Mouse (Mus musculus) G1E (cell line): ENCODE data around the gene Olfr1044. TPM values are rescaled to one million over a fixed set of nuclear protein-coding genes. Genes with fewer than 3 reads are reported as not detected.
"Not testable (repeated sequence)": the region's sequence is repeated elsewhere in the genome, so short reads cannot be mapped to it uniquely, and the experiment has no call there.

Experiments used
- ATAC-seq: 2 replicates; pipeline ENCODE4 v1.8.0; 2016; ENCODE audit warnings: mild to moderate bottlenecking; ENCODE audit not compliant: insufficient number of reproducible peaks, poor library complexity, low FRiP score, severe bottlenecking; ENCODE audit errors: extremely low read depth
- DNase-seq: peaks from one replicate; pipeline ENCODE4 v3.0.0; 2012; ENCODE audit warnings: low spot score
- H3K27me3 ChIP-seq: 2 replicates; pipeline ENCODE4 v1.6.1; 2012; ENCODE audit warnings: mild to moderate bottlenecking, low read length, inconsistent platforms; ENCODE audit not compliant: insufficient read depth
- H3K36me3 ChIP-seq: replicated peaks from 2 replicates; pipeline ENCODE3; 2012; ENCODE audit warnings: mild to moderate bottlenecking, inconsistent platforms
- H3K4me1 ChIP-seq: 2 replicates; pipeline ENCODE4 v1.6.1; 2012; ENCODE audit warnings: low read depth, low read length, inconsistent platforms, mixed read lengths; ENCODE audit not compliant: insufficient read depth
- H3K4me3 ChIP-seq: 2 replicates; pipeline ENCODE4 v1.5.1; 2012; ENCODE audit warnings: low read depth, mild to moderate bottlenecking, inconsistent platforms, low read length, moderate library complexity, mixed read lengths
- H3K9me3 ChIP-seq: replicated peaks from 2 replicates; pipeline ENCODE4 v1.6.1; 2012; ENCODE audit warnings: inconsistent platforms
- CTCF ChIP-seq: IDR thresholded peaks from 2 replicates; pipeline ENCODE4 v1.5.1; 2012; ENCODE audit warnings: low read depth, low read length, inconsistent platforms, mixed read lengths
- GATA1 ChIP-seq: IDR thresholded peaks from 2 replicates; pipeline ENCODE4 v1.6.1; 2012; ENCODE audit warnings: borderline replicate concordance, low read length, inconsistent platforms, mixed read lengths
- GATA2 ChIP-seq: IDR thresholded peaks from 2 replicates; pipeline ENCODE4 v1.6.1; 2012; ENCODE audit warnings: low read depth, low read length, inconsistent platforms, borderline replicate concordance
- POLR2AphosphoS5 ChIP-seq: IDR thresholded peaks from 2 replicates; pipeline ENCODE4 v1.6.1; 2012; ENCODE audit warnings: low read depth, low read length, inconsistent platforms; ENCODE audit not compliant: insufficient replicate concordance
- TAL1 ChIP-seq: conservative IDR thresholded peaks from 2 replicates; pipeline ENCODE4 v1.6.1; 2012; ENCODE audit warnings: low read depth, low read length, inconsistent platforms, mixed read lengths
- polyA plus RNA-seq: library from polyadenylated mRNA; stranded (reverse); fragments of >175 nt; gene quantifications from 2 replicates; pipeline ENCODE4 v1.2.3, GENCODE M21; 2012
- total RNA-seq, 2 experiments: library from RNA; stranded (forward) in 1 of 2; stranded (reverse) in 1 of 2; fragments of 200-1000 nt in 1 of 2; fragments of >200 nt in 1 of 2; fragmentation: Nextera tagmentation in 1 of 2; gene quantifications; 2 replicates each; pipeline ENCODE4 v1.2.3; 2014 to 2017

Olfr1044 gene
- total RNA-seq (2014; fragmentation: Nextera tagmentation) (not detected in 2 replicates), total RNA-seq (2017) (0.17 and 0.38 TPM in 2 replicates), polyA plus RNA-seq (not detected in 2 replicates)

GRCm38 (mm10) chr2:86177720-86178119 lies at the start of gene Olfr1044:
Gene Olfr1044 (minus strand): TSS chr2:86177820.
- Histone ChIP-seq H3K9me3 (peaks cover 7% of the 10 kb centered on the region; the same call in 1 of the 2 replicates), H3K4me3 (no peak within 1 kb of the TSS), H3K27me3 (no peaks in the 10 kb centered on the region), H3K36me3 (no peaks in the 10 kb centered on the region), H3K4me1 (no peaks in the 10 kb centered on the region)
- TF ChIP-seq CTCF: no peak
- TF ChIP-seq TAL1: no peak
- no peak for ATAC-seq
- no peak for DNase-seq

- DNase-seq (no peak), ATAC-seq (no peak)
Observed at GRCm38 (mm10) chr2:86219214-86219613, 41.6 kb upstream of the Olfr1044 start, which contains the start of gene Olfr1046. Gene Olfr1046 (minus strand): TSS chr2:86219314.

DNA sequence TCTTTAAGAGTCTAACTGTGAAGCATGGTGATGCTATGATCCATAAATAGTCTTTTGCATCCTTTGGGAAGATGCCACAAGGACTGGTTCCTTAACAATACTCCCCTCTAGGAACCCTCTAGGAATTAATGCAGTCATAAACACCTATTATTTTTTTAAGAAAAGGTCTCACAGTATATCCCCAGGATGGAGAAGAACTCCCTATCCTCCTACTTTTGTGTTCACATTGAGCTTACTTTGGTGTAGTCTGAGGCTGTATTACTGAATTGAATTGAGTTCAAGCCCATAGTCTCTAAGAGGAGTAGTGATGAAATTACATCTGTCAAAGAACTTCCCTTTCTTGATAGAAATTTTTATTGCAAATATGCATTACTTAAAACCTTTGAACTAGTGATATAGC lies 25.3 kb upstream of the Olfr1044 start, which contains the start of gene Olfr1045:
Gene Olfr1045, minus strand, starts transcription at position 101 of the 400 bp plus-strand sequence.
- Histone ChIP-seq H3K4me1 (no peaks in the 10 kb centered on the region), H3K36me3 (no peaks in the 10 kb centered on the region), H3K27me3 (no peaks in the 10 kb centered on the region), H3K9me3 (peaks cover 2% of the 10 kb centered on the region; the same call in 1 of the 2 replicates), H3K4me3 (no peak within 1 kb of the TSS)
- no peak for ATAC-seq
- TF ChIP-seq POLR2AphosphoS5 (no peak), GATA2 (no peak), GATA1 (no peak), CTCF (no peak), TAL1 (no peak)
- no peak for DNase-seq

More at GRCm38 (mm10) chr2:86219214-86219613, 41.6 kb upstream of the Olfr1044 start, which contains the start of gene Olfr1046:
- Histone ChIP-seq H3K4me3 (no peak within 1 kb of the TSS), H3K27me3 (no peaks in the 10 kb centered on the region), H3K9me3 (no peaks in the 10 kb centered on the region), H3K36me3 (no peaks in the 10 kb centered on the region), H3K4me1 (no peaks in the 10 kb centered on the region)
- TF ChIP-seq GATA2 (no peak), TAL1 (no peak), CTCF (no peak), GATA1 (no peak), POLR2AphosphoS5 (no peak)

DNA sequence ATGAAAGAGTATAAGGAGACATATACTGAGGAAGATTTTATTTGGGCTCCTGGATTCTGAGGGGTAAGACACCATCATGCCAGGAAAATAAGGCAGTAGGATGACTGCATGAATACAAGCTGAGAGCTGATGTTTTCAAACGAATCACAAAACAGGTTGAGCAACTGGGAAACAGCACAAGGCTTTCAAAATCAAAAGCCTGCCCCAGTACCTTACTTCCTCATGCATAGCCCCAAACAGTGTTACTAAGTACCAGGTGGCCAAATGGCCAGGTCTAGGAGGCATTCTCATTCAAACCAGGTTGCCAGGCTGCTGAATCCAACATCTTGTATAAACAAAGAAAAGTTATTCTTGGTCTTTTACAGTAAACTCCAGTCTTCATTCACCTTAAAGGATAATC lies 18.2 kb upstream of the Olfr1044 start:
- H3K27me3 ChIP-seq: no peaks in the 10 kb centered on the region
- ATAC-seq (no peak), DNase-seq (no peak)
- H3K4me1 ChIP-seq: no peaks in the 10 kb centered on the region
- no peaks in the 10 kb centered on the region for H3K36me3 ChIP-seq
- TF ChIP-seq GATA2 (no peak), TAL1 (no peak), POLR2AphosphoS5 (no peak), GATA1 (no peak), CTCF (no peak)
- no peaks in the 10 kb centered on the region for H3K9me3 ChIP-seq
- H3K4me3 ChIP-seq: no peak overlapping the region

DNA sequence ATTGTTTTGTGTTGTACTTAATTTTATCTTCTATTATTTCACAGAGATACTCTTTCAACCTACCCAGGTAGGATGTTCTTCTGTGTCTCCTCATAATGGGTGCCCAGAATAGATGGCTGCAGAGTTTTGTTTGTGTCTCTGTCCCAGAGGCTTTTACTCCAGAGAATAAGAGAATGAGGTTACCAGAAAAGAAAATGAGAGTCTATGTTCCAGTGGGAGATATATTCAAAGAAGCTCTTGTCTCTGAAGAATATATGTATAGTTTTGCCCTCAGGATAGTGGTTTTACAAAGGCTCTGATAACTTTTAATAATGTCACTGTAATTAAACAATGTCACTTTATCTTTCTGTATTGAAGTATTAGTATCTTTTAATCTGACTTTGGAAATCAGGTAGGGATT lies 8.0 kb upstream of the Olfr1044 start, which contains the start of gene Olfr52:
Gene Olfr52, minus strand, starts transcription at position 101 of the 400 bp plus-strand sequence.
- Histone ChIP-seq H3K4me3 (no peak within 1 kb of the TSS), H3K9me3 (peaks cover 3% of the 10 kb centered on the region; the same call in 1 of the 2 replicates), H3K4me1 (no peaks in the 10 kb centered on the region), H3K36me3 (no peaks in the 10 kb centered on the region), H3K27me3 (no peaks in the 10 kb centered on the region)
- ATAC-seq: no peak
- no peak for DNase-seq
- TF ChIP-seq GATA1 (no peak), GATA2 (no peak), POLR2AphosphoS5 (no peak), CTCF (no peak), TAL1 (no peak)

DNA sequence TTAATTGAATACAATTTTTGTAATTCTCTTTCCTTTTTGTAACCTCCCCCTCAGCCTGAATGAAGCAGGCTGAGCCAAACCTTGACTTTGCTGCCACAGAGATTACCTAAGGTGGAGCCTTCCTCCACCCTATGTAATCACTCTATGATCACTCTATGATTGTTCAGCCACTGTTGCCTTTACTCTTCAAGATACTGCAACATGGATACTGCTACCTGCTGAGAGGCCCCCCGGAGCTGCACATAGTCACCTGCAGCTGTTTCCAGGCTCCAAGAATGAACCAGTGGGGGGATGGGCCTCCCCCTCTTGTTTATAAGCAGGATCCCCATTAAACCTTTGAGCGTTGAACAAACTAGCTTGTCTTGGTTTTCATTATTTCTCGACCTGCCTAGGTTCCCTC lies 2.3 kb upstream of the Olfr1044 start:
- peaks cover 7% of the 10 kb centered on the region; the same call in 1 of the 2 replicates for H3K9me3 ChIP-seq
- no peak for TF ChIP-seq TAL1
- TF ChIP-seq GATA2: no peak
- no peak for TF ChIP-seq CTCF
- TF ChIP-seq POLR2AphosphoS5: no peak
- no peak for TF ChIP-seq GATA1
- H3K36me3 ChIP-seq: no peaks in the 10 kb centered on the region
- H3K4me1 ChIP-seq: no peaks in the 10 kb centered on the region
- no peak for ATAC-seq
- DNase-seq: no peak
- H3K27me3 ChIP-seq: no peaks in the 10 kb centered on the region
- H3K4me3 ChIP-seq: no peak overlapping the region

DNA sequence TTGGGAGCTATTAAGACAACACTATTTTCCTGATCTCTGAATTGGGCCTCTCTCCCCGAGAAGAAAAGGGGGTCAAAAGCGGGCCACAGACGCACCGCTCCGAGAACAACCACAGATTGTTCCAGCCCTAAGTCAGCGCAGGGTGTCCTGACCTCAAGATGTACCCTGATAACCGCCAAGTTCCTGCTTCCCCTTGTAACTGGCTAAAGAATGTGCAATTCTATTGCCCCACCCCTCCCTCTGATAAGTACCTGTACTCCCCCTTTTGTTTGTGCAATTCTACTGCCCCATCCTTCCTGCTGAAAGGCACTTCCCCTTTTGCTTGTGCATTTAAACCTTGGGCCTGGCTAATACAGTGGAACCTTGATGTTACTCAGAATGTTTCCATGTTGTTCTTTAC lies 2.2 kb downstream of the Olfr1044 start:
- ATAC-seq, H3K9me3 ChIP-seq, H3K27me3 ChIP-seq, DNase-seq, H3K4me1 ChIP-seq, H3K4me3 ChIP-seq, H3K36me3 ChIP-seq: not testable (repeated sequence)
